Mouse (Mus musculus) mouse trophoblast stem cell (cell line): Measurements from ENCODE around the gene Hist1h2bj.
"Not testable (repeated sequence)": the region's sequence is repeated elsewhere in the genome, so short reads cannot be mapped to it uniquely, and the experiment has no call there.

ENCODE experiments used
- in situ Hi-C, 2 experiments: fragments of 300-500 bp; cut with MseI, MboI; formaldehyde crosslinking; loops; 2 replicates in 1 of 2; 3 replicates in 1 of 2; pipeline ENCODE4 v1.15.1; 2025

Hist1h2bj gene

DNA sequence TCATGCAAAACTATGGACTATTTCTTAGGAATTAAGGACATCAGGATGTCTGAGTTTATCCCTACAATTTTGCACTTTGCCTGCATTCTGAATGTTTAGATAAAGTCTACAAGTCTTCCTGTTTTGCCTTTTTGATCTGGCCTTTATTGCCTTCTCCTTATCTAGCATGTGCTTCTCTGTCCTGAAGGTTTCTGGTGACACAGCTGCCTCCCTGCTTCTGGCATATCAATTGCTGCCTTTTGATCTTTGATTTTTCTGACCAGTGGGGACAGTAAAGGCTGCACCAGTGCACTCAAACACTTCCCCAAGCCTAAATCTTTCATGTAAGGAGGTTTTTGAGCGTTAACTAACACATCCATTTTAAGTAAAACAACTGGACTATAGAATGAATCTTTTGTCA is 20.5 kb downstream of the Hist1h2bj start:
- in situ Hi-C loops, result no loop called here

GRCm38 (mm10) chr13:22084140-22084539 is 41.1 kb downstream of the Hist1h2bj start, which contains the start of gene Vmn1r188:
Gene Vmn1r188 (plus strand): TSS chr13:22084440.
- in situ Hi-C loops, result not testable (repeated sequence)
